Mouse (Mus musculus) MEL (cell line): ENCODE data around the gene Lrrc46.

Experiments
- CTCF ChIP-seq, 3 experiments: IDR thresholded peaks in 2 of 3; conservative IDR thresholded peaks in 1 of 3; 2 replicates each; pipeline ENCODE4 v1.5.1; 2011 to 2012; ENCODE audit warnings: low read length in 3 of 3, low read depth in 2 of 3, mild to moderate bottlenecking in 2 of 3, improper control_type of control experiment in 1 of 3, inconsistent platforms in 1 of 3, mixed read lengths in 1 of 3, moderate library complexity in 1 of 3; ENCODE audit not compliant: control insufficient read depth in 1 of 3, insufficient read depth in 1 of 3, poor library complexity in 1 of 3, severe bottlenecking in 1 of 3
- GABPA ChIP-seq: IDR thresholded peaks from 2 replicates; pipeline ENCODE4 v1.6.1; 2012; ENCODE audit warnings: low read depth, mild to moderate bottlenecking, inconsistent platforms, low read length, improper control_type of control experiment, moderate library complexity
- GATA1 ChIP-seq: IDR thresholded peaks from 2 replicates; pipeline ENCODE4 v1.6.1; 2011; ENCODE audit warnings: low read depth, low read length, improper control_type of control experiment
- TCF12 ChIP-seq: IDR thresholded peaks from 2 replicates; pipeline ENCODE4 v1.6.1; 2014; ENCODE audit warnings: low read depth, mild to moderate bottlenecking, inconsistent platforms, low read length, improper control_type of control experiment, moderate library complexity

GRCm38 (mm10) chr11:97030426-97030825 lies 10.8 kb downstream of the Lrrc46 start:
- no peak for TF ChIP-seq TCF12
- TF ChIP-seq GATA1 = no peak
- no peak for TF ChIP-seq GABPA
- no peak for TF ChIP-seq CTCF (IDR thresholded peaks at IDR 0.05 in 2 of 3, conservative IDR thresholded peaks at IDR 0.05 in 1 of 3; ENCODE audit: control insufficient read depth in 1 of 3, insufficient read depth in 1 of 3, low read depth in 2 of 3, low read length in 3 of 3, poor library complexity in 1 of 3, severe bottlenecking in 1 of 3)
